Mouse (Mus musculus): ENCODE measurements at regions not wholly inside any gene's neighbourhood (a gene's known extent, or its start where the extent isn't known, plus 50 kb on each side); places are given as distances from the start of the nearest gene placed in this dataset.

GRCm38 (mm10) chr8:128024774-128025222 is 333.6 kb upstream of the Nrp1 start:
- TF ChIP-seq ZC3H11A (IDR thresholded peaks at IDR 0.05; ENCODE audit: borderline replicate concordance, low read depth, low read length) (no peak), CHD2 (IDR thresholded peaks at IDR 0.05; ENCODE audit: low read depth, low read length) (no peak)

Measured in ES-E14 (cell line).